Mouse (Mus musculus): ENCODE data around the gene Abcc6. TPM values are rescaled to one million over a fixed set of nuclear protein-coding genes. Genes with fewer than 3 reads are reported as not detected.
"Not testable (repeated sequence)": the region's sequence is repeated elsewhere in the genome, so short reads cannot be mapped to it uniquely, and the experiment has no call there.

Gene Abcc6
- polyA plus RNA-seq, 1 experiment from 2014 or later, result 10.8 TPM

DNA sequence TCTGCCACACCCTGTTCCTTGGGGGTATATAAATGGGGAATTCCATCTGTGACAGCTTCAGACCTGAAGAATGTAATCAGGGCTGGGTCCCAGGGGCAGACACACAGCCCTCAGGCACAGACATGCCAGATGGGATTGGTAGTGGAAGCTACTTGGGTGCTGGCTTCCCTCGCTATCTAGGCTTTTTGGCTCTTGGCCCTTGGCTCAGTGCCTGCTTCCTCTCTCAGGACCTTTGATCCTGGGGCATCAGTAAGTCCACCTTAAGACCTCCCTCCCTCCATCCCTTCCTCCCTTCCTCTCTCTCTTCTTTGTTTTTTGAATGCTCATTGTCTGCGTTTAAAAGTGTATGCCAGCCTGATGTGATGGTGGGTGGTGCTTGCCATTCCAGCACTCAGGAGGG lies 90.3 kb downstream of the Abcc6 start:
- Histone ChIP-seq H3K27ac (ENCODE audit: low read depth) (no peak overlapping the region), H3K27me3 (ENCODE audit: insufficient read depth, low read length) (no peaks in the 10 kb centered on the region), H3K4me1 (ENCODE audit: insufficient read depth) (no peaks in the 10 kb centered on the region; the same call in 1 of the 2 replicates), H3K36me3 (replicated peaks; ENCODE audit: insufficient read depth, low read length) (no peaks in the 10 kb centered on the region), H3K9me3 (ENCODE audit: low read length) (no peaks in the 10 kb centered on the region), H3K4me2 (ENCODE audit: low read depth, low read length) (no peak overlapping the region), H3K4me3 (ENCODE audit: low read depth, low read length) (no peak overlapping the region), H3K9ac (replicated peaks) (no peak overlapping the region)
- WGBS (ENCODE audit: insufficient replicate concordance), result 29% methylated on average over 2 of the region's 2 CpGs
- ATAC-seq (no peak), DNase-seq (no peak)
- TF ChIP-seq EP300 (IDR thresholded peaks at IDR 0.05; ENCODE audit: low read depth), result no peak
- no peak for TF ChIP-seq CTCF (IDR thresholded peaks at IDR 0.05; ENCODE audit: low read depth)

GRCm38 (mm10) chr7:45935114-45935513 lies 95.0 kb downstream of the Abcc6 start:
- H3K27ac ChIP-seq (ENCODE audit: low read depth), result no peak overlapping the region
- peak; percentile 86 for TF ChIP-seq CTCF (IDR thresholded peaks at IDR 0.05; ENCODE audit: low read depth)
- no peak for TF ChIP-seq EP300 (IDR thresholded peaks at IDR 0.05; ENCODE audit: low read depth)
- WGBS (ENCODE audit: insufficient replicate concordance), result 15% methylated on average over 7 of the region's 7 CpGs
- no peak overlapping the region for H3K4me3 ChIP-seq (ENCODE audit: low read depth, low read length)
- H3K27me3 ChIP-seq (ENCODE audit: insufficient read depth, low read length), result no peaks in the 10 kb centered on the region
- peak; percentile 64 for ATAC-seq
- H3K4me1 ChIP-seq (ENCODE audit: insufficient read depth), result no peaks in the 10 kb centered on the region; the same call in 1 of the 2 replicates
- H3K9ac ChIP-seq (replicated peaks), result no peak overlapping the region
- H3K36me3 ChIP-seq (replicated peaks; ENCODE audit: insufficient read depth, low read length), result no peaks in the 10 kb centered on the region
- H3K9me3 ChIP-seq (ENCODE audit: low read length), result peaks cover 3% of the 10 kb centered on the region; the same call in 1 of the 2 replicates
- no peak overlapping the region for H3K4me2 ChIP-seq (ENCODE audit: low read depth, low read length)
- DNase-seq, result peak; percentile 76

GRCm38 (mm10) chr7:45933766-45934165 lies 96.3 kb downstream of the Abcc6 start:
- H3K4me2 ChIP-seq (ENCODE audit: low read depth, low read length); H3K27ac ChIP-seq (ENCODE audit: low read depth); H3K9me3 ChIP-seq (ENCODE audit: low read length); H3K36me3 ChIP-seq (replicated peaks; ENCODE audit: insufficient read depth, low read length); H3K27me3 ChIP-seq (ENCODE audit: insufficient read depth, low read length); DNase-seq; H3K4me3 ChIP-seq (ENCODE audit: low read depth, low read length); H3K9ac ChIP-seq (replicated peaks); H3K4me1 ChIP-seq (ENCODE audit: insufficient read depth); ATAC-seq: not testable (repeated sequence)
- 75% methylated on average over 12 of the region's 12 CpGs for WGBS (ENCODE audit: insufficient replicate concordance)

DNA sequence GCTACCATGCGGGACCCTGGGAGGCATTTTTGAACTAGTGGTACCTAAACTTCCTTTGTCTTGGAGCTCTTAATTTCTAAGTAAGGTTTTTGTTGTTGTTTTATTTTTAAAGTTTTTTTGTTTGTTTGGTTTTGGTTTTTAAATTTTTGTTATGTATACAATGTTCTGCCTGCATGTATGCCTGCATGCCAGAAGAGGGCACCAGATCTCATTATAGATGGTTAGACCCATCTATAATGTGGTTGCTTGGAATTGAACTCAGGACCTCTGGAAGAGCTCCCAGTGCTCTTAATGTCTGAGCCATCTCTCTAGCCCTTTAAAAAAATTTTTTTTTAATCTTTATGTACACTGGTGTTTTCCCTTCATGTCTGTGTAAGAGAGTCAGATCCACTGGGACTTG lies 100.4 kb downstream of the Abcc6 start:
- Histone ChIP-seq H3K4me1 (ENCODE audit: insufficient read depth) (no peaks in the 10 kb centered on the region), H3K36me3 (replicated peaks; ENCODE audit: insufficient read depth, low read length) (no peaks in the 10 kb centered on the region), H3K9ac (replicated peaks) (no peak overlapping the region), H3K9me3 (ENCODE audit: low read length) (peaks cover 5% of the 10 kb centered on the region; the same call in 1 of the 2 replicates), H3K4me2 (ENCODE audit: low read depth, low read length) (no peak overlapping the region), H3K4me3 (ENCODE audit: low read depth, low read length) (no peak overlapping the region), H3K27ac (ENCODE audit: low read depth) (no peak overlapping the region), H3K27me3 (ENCODE audit: insufficient read depth, low read length) (no peaks in the 10 kb centered on the region)
- 100% methylated on average over 1 of the region's 1 CpGs for WGBS (ENCODE audit: insufficient replicate concordance)
- ATAC-seq (no peak), DNase-seq (no peak)
- TF ChIP-seq EP300 (IDR thresholded peaks at IDR 0.05; ENCODE audit: low read depth) (no peak), CTCF (IDR thresholded peaks at IDR 0.05; ENCODE audit: low read depth) (peak; percentile 41)

DNA sequence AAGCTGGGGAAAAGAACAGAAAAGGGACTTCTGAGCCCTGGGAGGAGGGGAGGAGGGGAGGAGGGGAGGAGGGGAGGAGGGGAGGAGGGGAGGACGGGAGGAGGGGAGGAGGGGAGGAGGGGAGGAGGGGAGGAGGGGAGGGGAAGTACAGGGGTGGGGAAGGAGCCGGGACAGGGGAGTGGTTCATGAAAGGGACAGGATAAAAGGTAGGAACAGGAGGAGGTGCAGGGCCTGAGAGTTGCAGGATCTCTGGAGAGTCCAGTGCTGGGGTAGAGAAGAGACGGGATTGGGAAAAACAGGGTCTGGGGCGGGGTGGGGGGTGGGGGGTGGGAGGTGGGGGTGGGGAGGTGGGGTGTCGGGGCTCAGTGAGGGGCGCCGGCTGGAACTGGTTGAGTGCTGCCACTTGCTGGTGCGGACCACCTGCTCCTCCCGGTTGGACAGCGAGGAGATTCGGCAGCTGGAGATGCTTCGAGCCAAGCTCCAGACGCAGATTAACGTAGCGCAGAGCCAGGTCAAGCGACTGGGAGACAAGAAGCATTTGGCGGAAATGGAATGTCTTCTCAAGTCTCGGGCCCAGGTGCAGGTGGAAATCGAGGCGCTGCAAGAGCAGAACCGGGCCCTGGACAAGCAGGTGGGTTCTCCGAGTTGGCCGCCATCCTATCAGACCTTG lies 101.3 kb downstream of the Abcc6 start:
- no peak overlapping the region for H3K9ac ChIP-seq (replicated peaks)
- no peaks in the 10 kb centered on the region for H3K36me3 ChIP-seq (replicated peaks; ENCODE audit: insufficient read depth, low read length)
- no peaks in the 10 kb centered on the region for H3K27me3 ChIP-seq (ENCODE audit: insufficient read depth, low read length)
- H3K4me1 ChIP-seq (ENCODE audit: insufficient read depth), result peaks cover 4% of the 10 kb centered on the region
- no peak for TF ChIP-seq EP300 (IDR thresholded peaks at IDR 0.05; ENCODE audit: low read depth)
- TF ChIP-seq CTCF (IDR thresholded peaks at IDR 0.05; ENCODE audit: low read depth), result no peak
- H3K27ac ChIP-seq (ENCODE audit: low read depth), result no peak overlapping the region
- H3K4me3 ChIP-seq (ENCODE audit: low read depth, low read length), result no peak overlapping the region
- H3K9me3 ChIP-seq (ENCODE audit: low read length), result peaks cover 5% of the 10 kb centered on the region; the same call in 1 of the 2 replicates
- DNase-seq (no peak), ATAC-seq (no peak)
- no peak overlapping the region for H3K4me2 ChIP-seq (ENCODE audit: low read depth, low read length)
- 59% methylated on average over 18 of the region's 23 CpGs for WGBS (ENCODE audit: insufficient replicate concordance)

- Histone ChIP-seq H3K4me2 (ENCODE audit: low read depth, low read length) (peak overlapping the region; percentile 86), H3K36me3 (replicated peaks; ENCODE audit: insufficient read depth, low read length) (no peaks in the 10 kb centered on the region), H3K27ac (ENCODE audit: low read depth) (peak overlapping the region; percentile 87), H3K27me3 (ENCODE audit: insufficient read depth, low read length) (no peaks in the 10 kb centered on the region), H3K9me3 (ENCODE audit: low read length) (0 out of 2 replicates have a peak, but pooled peaks cover 2% of the 10 kb centered on the region), H3K9ac (replicated peaks) (peak overlapping the region; percentile 59), H3K4me3 (ENCODE audit: low read depth, low read length) (peak overlapping the region; percentile 41), H3K4me1 (ENCODE audit: insufficient read depth) (peaks cover 38% of the 10 kb centered on the region)
- peak; percentile 56 for DNase-seq
- TF ChIP-seq CTCF (IDR thresholded peaks at IDR 0.05; ENCODE audit: low read depth) (peak; percentile 61), EP300 (IDR thresholded peaks at IDR 0.05; ENCODE audit: low read depth) (no peak)
- 6% methylated on average over 14 of the region's 14 CpGs for WGBS (ENCODE audit: insufficient replicate concordance)
- no peak for ATAC-seq
These were observed 105.7 kb downstream of the Abcc6 start for GRCm38 (mm10) chr7:45924429-45924816.
